Mouse (Mus musculus): ENCODE results near the gene Pafah1b2. TPM values are rescaled to one million over a fixed set of nuclear protein-coding genes. Genes with fewer than 3 reads are reported as not detected.

Pafah1b2 gene
- polyA plus RNA-seq, 1 experiment from 2014 or later, result 227 TPM

DNA sequence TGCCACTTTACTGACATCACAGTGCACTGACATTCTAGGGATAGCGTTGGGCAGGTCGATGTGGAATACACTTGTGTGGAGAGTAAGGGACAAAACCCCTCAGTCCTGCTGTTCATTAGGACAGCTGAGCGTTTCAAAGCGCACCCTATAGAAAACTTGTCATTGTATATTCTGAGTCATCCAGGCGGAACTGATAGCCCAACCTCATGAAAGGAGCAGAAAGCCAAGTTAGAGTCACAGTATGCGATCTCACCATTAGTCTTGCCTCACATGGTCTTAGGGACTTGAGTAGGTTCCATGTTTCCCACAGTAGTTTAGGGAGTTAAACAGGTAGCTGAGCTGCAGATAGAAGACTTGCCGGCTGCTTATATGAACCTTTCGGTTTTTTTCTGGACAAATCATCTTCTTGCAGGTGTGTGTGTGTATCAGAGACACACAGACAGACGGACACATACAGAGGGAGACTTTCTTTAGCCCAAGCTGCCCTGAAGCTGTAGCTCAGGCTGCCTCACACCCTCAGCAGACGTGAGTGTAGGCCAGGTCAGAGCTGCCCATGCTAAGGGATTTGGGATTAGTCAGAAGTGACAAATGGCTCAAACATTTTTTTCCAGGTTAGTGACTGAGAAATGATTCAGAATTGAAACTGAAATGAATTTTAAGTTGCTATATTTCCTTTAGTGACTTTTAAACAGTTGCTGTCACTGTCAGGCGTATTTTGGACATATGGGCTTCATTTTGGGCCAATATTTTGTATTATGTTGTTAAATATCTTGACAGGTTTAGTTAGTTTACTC, 34.4 kb upstream of the Pafah1b2 start:
- 77% methylated on average over 11 of the region's 11 CpGs for WGBS
- no peak for ATAC-seq (replicated peaks; ENCODE audit: insufficient number of reproducible peaks, low FRiP score, low TSS enrichment, low read depth)
- Histone ChIP-seq H3K9ac (replicated peaks; ENCODE audit: low read length) (no peak overlapping the region), H3K4me3 (ENCODE audit: low read depth, low read length) (no peak overlapping the region), H3K36me3 (replicated peaks; ENCODE audit: control insufficient read depth, insufficient read depth, low read depth, low read length) (no peaks in the 10 kb centered on the region), H3K4me1 (ENCODE audit: control insufficient read depth, insufficient read depth, low read length) (no peaks in the 10 kb centered on the region), H3K27ac (replicated peaks; ENCODE audit: low read depth, low read length) (no peak overlapping the region), H3K4me2 (ENCODE audit: low read depth, low read length) (no peak overlapping the region), H3K27me3 (ENCODE audit: control insufficient read depth, insufficient read depth, low read length) (no peaks in the 10 kb centered on the region), H3K9me3 (replicated peaks; ENCODE audit: control insufficient read depth, low read length) (no peaks in the 10 kb centered on the region)
- no peak for DNase-seq (ENCODE audit: low spot score)

GRCm38 (mm10) chr9:46043626-46044025, 31.1 kb upstream of the Pafah1b2 start:
- ATAC-seq (replicated peaks; ENCODE audit: insufficient number of reproducible peaks, low FRiP score, low TSS enrichment, low read depth), result no peak
- H3K9ac ChIP-seq (replicated peaks; ENCODE audit: low read length), result no peak overlapping the region
- 89% methylated on average over 8 of the region's 8 CpGs for WGBS
- no peak overlapping the region for H3K27ac ChIP-seq (replicated peaks; ENCODE audit: low read depth, low read length)
- no peaks in the 10 kb centered on the region for H3K9me3 ChIP-seq (replicated peaks; ENCODE audit: control insufficient read depth, low read length)
- no peaks in the 10 kb centered on the region for H3K4me1 ChIP-seq (ENCODE audit: control insufficient read depth, insufficient read depth, low read length)
- H3K4me3 ChIP-seq (ENCODE audit: low read depth, low read length), result no peak overlapping the region
- no peak for DNase-seq (ENCODE audit: low spot score)
- H3K27me3 ChIP-seq (ENCODE audit: control insufficient read depth, insufficient read depth, low read length), result no peaks in the 10 kb centered on the region
- no peak overlapping the region for H3K4me2 ChIP-seq (ENCODE audit: low read depth, low read length)
- H3K36me3 ChIP-seq (replicated peaks; ENCODE audit: control insufficient read depth, insufficient read depth, low read depth, low read length), result no peaks in the 10 kb centered on the region

- no peak overlapping the region for H3K4me2 ChIP-seq (ENCODE audit: low read depth, low read length)
These were observed 29.9 kb upstream of the Pafah1b2 start for GRCm38 (mm10) chr9:46042387-46042786.

DNA sequence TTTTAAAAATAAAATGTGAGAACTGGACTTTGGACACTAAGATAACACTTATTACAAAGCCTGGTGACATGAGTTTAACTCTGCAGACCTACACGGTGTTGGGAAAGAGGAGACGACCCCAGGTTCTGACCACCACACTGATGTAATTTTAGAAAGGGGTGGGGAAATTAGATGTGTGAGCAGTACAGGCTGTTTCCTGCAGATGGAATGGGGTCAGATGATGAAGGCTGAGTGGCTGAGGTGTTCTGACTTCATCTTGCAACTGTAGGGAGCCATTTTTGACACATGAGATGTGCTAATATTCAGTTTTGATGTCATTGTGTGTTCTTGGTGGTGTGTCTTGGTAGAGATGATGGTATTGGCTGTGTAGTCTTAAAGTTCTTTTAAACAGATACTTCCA, 28.7 kb upstream of the Pafah1b2 start:
- H3K27me3 ChIP-seq (ENCODE audit: control insufficient read depth, insufficient read depth, low read length), result no peaks in the 10 kb centered on the region
- H3K4me2 ChIP-seq (ENCODE audit: low read depth, low read length), result no peak overlapping the region
- no peak for DNase-seq (ENCODE audit: low spot score)
- no peaks in the 10 kb centered on the region for H3K36me3 ChIP-seq (replicated peaks; ENCODE audit: control insufficient read depth, insufficient read depth, low read depth, low read length)
- ATAC-seq (replicated peaks; ENCODE audit: insufficient number of reproducible peaks, low FRiP score, low TSS enrichment, low read depth), result no peak
- H3K4me3 ChIP-seq (ENCODE audit: low read depth, low read length), result no peak overlapping the region
- 69% methylated on average over 2 of the region's 2 CpGs for WGBS
- H3K9me3 ChIP-seq (replicated peaks; ENCODE audit: control insufficient read depth, low read length), result no peaks in the 10 kb centered on the region
- H3K27ac ChIP-seq (replicated peaks; ENCODE audit: low read depth, low read length), result no peak overlapping the region
- H3K9ac ChIP-seq (replicated peaks; ENCODE audit: low read length), result no peak overlapping the region
- no peaks in the 10 kb centered on the region for H3K4me1 ChIP-seq (ENCODE audit: control insufficient read depth, insufficient read depth, low read length)

More at GRCm38 (mm10) chr9:46042387-46042786, 29.9 kb upstream of the Pafah1b2 start:
- H3K27me3 ChIP-seq (ENCODE audit: control insufficient read depth, insufficient read depth, low read length), result no peaks in the 10 kb centered on the region
- H3K27ac ChIP-seq (replicated peaks; ENCODE audit: low read depth, low read length), result no peak overlapping the region
- ATAC-seq (replicated peaks; ENCODE audit: insufficient number of reproducible peaks, low FRiP score, low TSS enrichment, low read depth) (no peak), DNase-seq (ENCODE audit: low spot score) (no peak)
- no peak overlapping the region for H3K9ac ChIP-seq (replicated peaks; ENCODE audit: low read length)
- no peaks in the 10 kb centered on the region for H3K36me3 ChIP-seq (replicated peaks; ENCODE audit: control insufficient read depth, insufficient read depth, low read depth, low read length)
- no peaks in the 10 kb centered on the region for H3K4me1 ChIP-seq (ENCODE audit: control insufficient read depth, insufficient read depth, low read length)
- no peaks in the 10 kb centered on the region for H3K9me3 ChIP-seq (replicated peaks; ENCODE audit: control insufficient read depth, low read length)
- WGBS, result 89% methylated on average over 3 of the region's 3 CpGs
- H3K4me3 ChIP-seq (ENCODE audit: low read depth, low read length), result no peak overlapping the region

GRCm38 (mm10) chr9:46038786-46039185, 26.3 kb upstream of the Pafah1b2 start:
- DNase-seq (ENCODE audit: low spot score), result no peak
- no peak overlapping the region for H3K4me3 ChIP-seq (ENCODE audit: low read depth, low read length)

GRCm38 (mm10) chr9:46036881-46037280, 24.4 kb upstream of the Pafah1b2 start:
- Histone ChIP-seq H3K36me3 (replicated peaks; ENCODE audit: control insufficient read depth, insufficient read depth, low read depth, low read length) (no peaks in the 10 kb centered on the region), H3K4me1 (ENCODE audit: control insufficient read depth, insufficient read depth, low read length) (peaks cover 4% of the 10 kb centered on the region; the same call in 1 of the 2 replicates), H3K4me3 (ENCODE audit: low read depth, low read length) (no peak overlapping the region), H3K27me3 (ENCODE audit: control insufficient read depth, insufficient read depth, low read length) (no peaks in the 10 kb centered on the region), H3K9me3 (replicated peaks; ENCODE audit: control insufficient read depth, low read length) (no peaks in the 10 kb centered on the region), H3K27ac (replicated peaks; ENCODE audit: low read depth, low read length) (no peak overlapping the region), H3K4me2 (ENCODE audit: low read depth, low read length) (no peak overlapping the region), H3K9ac (replicated peaks; ENCODE audit: low read length) (no peak overlapping the region)
- ATAC-seq (replicated peaks; ENCODE audit: insufficient number of reproducible peaks, low FRiP score, low TSS enrichment, low read depth) (no peak), DNase-seq (ENCODE audit: low spot score) (no peak)
- 96% methylated on average over 8 of the region's 8 CpGs for WGBS

More at GRCm38 (mm10) chr9:46038786-46039185, 26.3 kb upstream of the Pafah1b2 start:
- Histone ChIP-seq H3K4me2 (ENCODE audit: low read depth, low read length) (no peak overlapping the region), H3K9ac (replicated peaks; ENCODE audit: low read length) (no peak overlapping the region), H3K27ac (replicated peaks; ENCODE audit: low read depth, low read length) (no peak overlapping the region), H3K4me1 (ENCODE audit: control insufficient read depth, insufficient read depth, low read length) (no peaks in the 10 kb centered on the region), H3K27me3 (ENCODE audit: control insufficient read depth, insufficient read depth, low read length) (no peaks in the 10 kb centered on the region), H3K9me3 (replicated peaks; ENCODE audit: control insufficient read depth, low read length) (no peaks in the 10 kb centered on the region), H3K36me3 (replicated peaks; ENCODE audit: control insufficient read depth, insufficient read depth, low read depth, low read length) (no peaks in the 10 kb centered on the region)
- WGBS, result 98% methylated on average over 13 of the region's 13 CpGs
- no peak for ATAC-seq (replicated peaks; ENCODE audit: insufficient number of reproducible peaks, low FRiP score, low TSS enrichment, low read depth)

GRCm38 (mm10) chr9:46035290-46035871, 22.9 kb upstream of the Pafah1b2 start:
- Histone ChIP-seq H3K4me2 (ENCODE audit: low read depth, low read length) (no peak overlapping the region), H3K27me3 (ENCODE audit: control insufficient read depth, insufficient read depth, low read length) (no peaks in the 10 kb centered on the region), H3K9me3 (replicated peaks; ENCODE audit: control insufficient read depth, low read length) (no peaks in the 10 kb centered on the region), H3K4me1 (ENCODE audit: control insufficient read depth, insufficient read depth, low read length) (peaks cover 4% of the 10 kb centered on the region; the same call in 1 of the 2 replicates), H3K9ac (replicated peaks; ENCODE audit: low read length) (no peak overlapping the region), H3K27ac (replicated peaks; ENCODE audit: low read depth, low read length) (no peak overlapping the region), H3K4me3 (ENCODE audit: low read depth, low read length) (no peak overlapping the region), H3K36me3 (replicated peaks; ENCODE audit: control insufficient read depth, insufficient read depth, low read depth, low read length) (no peaks in the 10 kb centered on the region)
- WGBS, result 65% methylated on average over 9 of the region's 9 CpGs
- no peak for DNase-seq (ENCODE audit: low spot score)
- no peak for ATAC-seq (replicated peaks; ENCODE audit: insufficient number of reproducible peaks, low FRiP score, low TSS enrichment, low read depth)

DNA sequence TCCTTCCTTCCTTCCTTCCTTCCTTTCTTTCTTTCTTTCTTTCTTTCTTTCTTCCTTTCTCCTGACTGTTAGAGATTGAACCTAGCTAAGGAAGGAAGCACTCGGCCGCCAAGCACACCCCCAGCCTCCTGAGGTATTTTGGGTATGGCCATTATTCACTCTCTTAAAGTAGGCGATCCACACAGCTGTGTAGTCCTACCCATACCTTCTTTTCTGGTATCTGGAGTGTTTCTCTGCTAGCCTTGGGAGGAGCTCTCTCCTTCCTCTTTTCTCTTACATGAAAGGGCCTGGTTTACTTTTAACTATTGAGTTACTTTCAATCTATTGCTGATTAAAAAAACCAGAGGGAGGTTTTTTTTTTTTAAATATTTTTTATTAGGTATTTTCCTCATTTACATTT, 21.4 kb upstream of the Pafah1b2 start:
- DNase-seq (ENCODE audit: low spot score) (no peak), ATAC-seq (replicated peaks; ENCODE audit: insufficient number of reproducible peaks, low FRiP score, low TSS enrichment, low read depth) (no peak)
- no peaks in the 10 kb centered on the region for H3K36me3 ChIP-seq (replicated peaks; ENCODE audit: control insufficient read depth, insufficient read depth, low read depth, low read length)
- no peak overlapping the region for H3K27ac ChIP-seq (replicated peaks; ENCODE audit: low read depth, low read length)
- 94% methylated on average over 3 of the region's 3 CpGs for WGBS
- peaks cover 4% of the 10 kb centered on the region; the same call in 1 of the 2 replicates for H3K4me1 ChIP-seq (ENCODE audit: control insufficient read depth, insufficient read depth, low read length)
- H3K4me2 ChIP-seq (ENCODE audit: low read depth, low read length), result no peak overlapping the region
- no peaks in the 10 kb centered on the region for H3K27me3 ChIP-seq (ENCODE audit: control insufficient read depth, insufficient read depth, low read length)
- H3K9me3 ChIP-seq (replicated peaks; ENCODE audit: control insufficient read depth, low read length), result no peaks in the 10 kb centered on the region
- H3K9ac ChIP-seq (replicated peaks; ENCODE audit: low read length), result no peak overlapping the region
- no peak overlapping the region for H3K4me3 ChIP-seq (ENCODE audit: low read depth, low read length)
